Mouse (Mus musculus) neural tube, embryonic 12.5 days (tissue): ENCODE data around the gene Cavin1. TPM values are rescaled to one million over a fixed set of nuclear protein-coding genes. Genes with fewer than 3 reads are reported as not detected.
A peak's percentile ranks its signal among the peaks of the same experiment; 100 is the strongest.

Experiments used
- ATAC-seq: fragments of 200-750 bp; cut with Nextera tagmentation; 2 replicates; pipeline ENCODE4 v1.8.0; 2017; ENCODE audit warnings: low read depth, mild to moderate bottlenecking, moderate TSS enrichment, moderate library complexity; ENCODE audit not compliant: low FRiP score
- H3K27ac ChIP-seq: fragments of 300-500 bp; sonication (generic); 2 replicates; pipeline ENCODE4 v1.5.1; 2016
- H3K27me3 ChIP-seq: fragments of 300-500 bp; sonication (generic); replicated peaks from 2 replicates; pipeline ENCODE4 v1.6.1; 2016; ENCODE audit warnings: mild to moderate bottlenecking
- H3K36me3 ChIP-seq: fragments of 300-500 bp; sonication (generic); 2 replicates; pipeline ENCODE4 v1.6.1; 2016; ENCODE audit warnings: mild to moderate bottlenecking
- H3K4me1 ChIP-seq: fragments of 300-500 bp; sonication (generic); 2 replicates; pipeline ENCODE4 v1.6.1; 2016
- H3K4me2 ChIP-seq: fragments of 300-500 bp; sonication (generic); replicated peaks from 2 replicates; pipeline ENCODE4 v1.6.1; 2016; ENCODE audit warnings: mild to moderate bottlenecking
- H3K4me3 ChIP-seq: fragments of 300-500 bp; sonication (generic); 2 replicates; pipeline ENCODE4 v1.5.1; 2016
- H3K9ac ChIP-seq: fragments of 300-500 bp; sonication (generic); 2 replicates; pipeline ENCODE4 v1.6.1; 2016; ENCODE audit warnings: mild to moderate bottlenecking
- H3K9me3 ChIP-seq: fragments of 300-500 bp; sonication (generic); 2 replicates; pipeline ENCODE4 v1.6.1; 2016; ENCODE audit warnings: mild to moderate bottlenecking
- WGBS: fragments of 180-500 bp; shearing (Covaris S2); methylation state at CpG from one replicate; pipeline ENCODE4 v1.1.7; 2016; 5-methylcytosine and 5-hydroxymethylcytosine counted together
- polyA plus RNA-seq: library from polyadenylated mRNA; unstranded; fragments of >200 nt; fragmentation: Nextera tagmentation; extraction: Ambion mirVana; gene quantifications from 2 replicates; pipeline ENCODE4 v1.2.1, GENCODE M21; 2016

Gene Cavin1
- polyA plus RNA-seq, 1 experiment from 2014 or later: 35.0 TPM

DNA sequence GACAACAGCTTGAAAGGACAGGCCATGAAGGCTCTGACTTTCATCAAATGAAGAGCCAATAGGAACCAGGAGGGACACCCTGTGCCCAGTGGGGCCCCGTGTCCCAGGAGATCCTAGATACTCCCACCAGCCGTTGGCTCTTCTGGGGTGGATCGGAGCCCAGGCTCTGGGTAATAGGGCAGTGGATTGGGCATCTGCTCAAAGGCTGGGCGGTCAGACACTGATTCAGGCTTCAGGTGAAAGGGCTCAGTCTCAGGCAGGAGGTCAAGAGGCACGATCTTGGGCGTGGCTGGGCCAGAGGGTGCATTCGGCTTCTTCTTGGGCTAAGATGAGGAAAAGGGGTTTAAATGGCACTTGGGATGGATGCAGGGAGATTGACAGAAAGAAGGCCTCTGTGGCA lies 6.5 kb downstream of the Cavin1 start:
- Histone ChIP-seq H3K9me3 (no peaks in the 10 kb centered on the region), H3K36me3 (no peaks in the 10 kb centered on the region), H3K4me1 (peaks cover 4% of the 10 kb centered on the region), H3K27ac (no peak overlapping the region), H3K9ac (no peak overlapping the region), H3K27me3 (peaks cover 59% of the 10 kb centered on the region), H3K4me3 (no peak overlapping the region), H3K4me2 (no peak overlapping the region)
- WGBS: 86% methylated on average over 7 of the region's 7 CpGs
- ATAC-seq: no peak

DNA sequence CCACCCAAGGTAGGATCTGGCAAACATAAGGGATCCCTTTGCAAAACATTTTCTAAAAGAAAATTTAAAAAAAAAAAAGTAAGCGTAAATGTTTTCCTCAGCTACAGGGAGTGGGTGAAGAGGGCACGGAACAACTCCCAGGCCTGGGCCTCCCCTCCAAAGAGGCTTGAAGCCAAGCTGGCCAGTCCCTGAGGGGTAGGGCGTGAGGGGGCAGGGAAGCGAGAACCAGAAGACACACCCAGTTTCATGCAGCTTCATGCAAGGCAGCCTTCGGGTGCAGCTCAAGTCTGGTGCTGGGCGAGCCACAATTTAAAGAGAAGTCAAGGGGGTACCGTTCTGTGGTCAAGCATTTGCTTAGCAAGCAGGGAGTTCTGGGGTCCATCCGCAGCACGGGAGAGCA lies 7.0 kb downstream of the Cavin1 start:
- ATAC-seq: no peak
- Histone ChIP-seq H3K9me3 (no peaks in the 10 kb centered on the region), H3K9ac (no peak overlapping the region), H3K4me2 (no peak overlapping the region), H3K27ac (no peak overlapping the region), H3K4me3 (no peak overlapping the region), H3K36me3 (no peaks in the 10 kb centered on the region), H3K4me1 (peaks cover 8% of the 10 kb centered on the region), H3K27me3 (peaks cover 59% of the 10 kb centered on the region)
- WGBS: 85% methylated on average over 9 of the region's 9 CpGs

DNA sequence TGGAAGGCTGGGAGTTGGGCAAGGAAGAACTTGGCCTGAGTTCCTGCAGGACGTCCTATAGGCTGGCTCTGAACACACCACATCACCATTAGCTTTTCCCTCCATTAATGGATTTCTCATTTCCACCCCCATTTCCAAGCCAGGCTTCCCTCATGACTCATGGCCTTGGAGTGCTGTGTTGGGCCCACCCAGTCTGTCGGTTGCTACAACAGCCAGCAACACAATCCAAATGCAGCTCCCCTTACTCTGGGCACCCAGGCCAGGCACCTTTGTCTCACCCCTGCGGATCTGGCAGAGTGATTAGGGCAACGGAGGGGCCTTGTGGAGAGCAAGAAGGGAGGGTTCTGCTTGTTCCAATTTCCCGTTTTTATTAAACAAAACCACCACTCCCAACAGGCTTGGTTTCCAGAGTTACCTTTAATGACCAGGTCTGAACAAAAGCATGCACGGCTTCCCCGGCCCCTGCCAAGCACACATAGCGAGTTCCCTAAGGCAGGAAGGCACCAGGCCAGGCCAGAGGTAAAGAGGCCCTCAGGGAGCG lies 8.2 kb downstream of the Cavin1 start:
- H3K9me3 ChIP-seq: no peaks in the 10 kb centered on the region
- ATAC-seq: no peak
- no peak overlapping the region for H3K27ac ChIP-seq
- no peaks in the 10 kb centered on the region for H3K36me3 ChIP-seq
- H3K9ac ChIP-seq: no peak overlapping the region
- peaks cover 11% of the 10 kb centered on the region for H3K4me1 ChIP-seq
- no peak overlapping the region for H3K4me2 ChIP-seq
- H3K4me3 ChIP-seq: no peak overlapping the region
- H3K27me3 ChIP-seq: peaks cover 59% of the 10 kb centered on the region
- WGBS: 68% methylated on average over 9 of the region's 9 CpGs

DNA sequence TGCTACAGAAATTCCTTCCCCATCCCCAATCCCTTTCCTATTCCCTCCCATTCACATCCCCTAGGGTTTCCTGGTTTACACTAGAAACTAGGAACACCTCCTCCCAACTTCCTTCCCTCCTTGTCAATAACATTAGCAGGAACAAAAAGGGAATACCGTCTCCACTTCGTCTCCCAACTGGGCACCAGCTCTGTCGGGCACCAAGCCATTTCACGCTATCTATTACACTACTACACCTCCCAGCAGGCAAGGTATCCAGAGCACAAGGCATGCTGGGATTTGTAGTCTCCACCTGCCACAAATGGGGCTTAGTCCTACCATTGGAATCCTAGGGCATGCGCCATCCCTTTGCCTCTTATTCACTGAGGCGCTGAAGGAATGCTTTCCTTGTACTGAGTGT lies 10.1 kb downstream of the Cavin1 start:
- Histone ChIP-seq H3K27ac (no peak overlapping the region), H3K36me3 (no peaks in the 10 kb centered on the region), H3K4me2 (peak overlapping the region; percentile 38), H3K9me3 (no peaks in the 10 kb centered on the region), H3K4me1 (peaks cover 11% of the 10 kb centered on the region), H3K9ac (no peak overlapping the region), H3K4me3 (no peak overlapping the region), H3K27me3 (peaks cover 40% of the 10 kb centered on the region)
- 9% methylated on average over 6 of the region's 6 CpGs for WGBS
- 0 out of 2 replicates have a peak, but pooled peaks have one; percentile 65 for ATAC-seq

DNA sequence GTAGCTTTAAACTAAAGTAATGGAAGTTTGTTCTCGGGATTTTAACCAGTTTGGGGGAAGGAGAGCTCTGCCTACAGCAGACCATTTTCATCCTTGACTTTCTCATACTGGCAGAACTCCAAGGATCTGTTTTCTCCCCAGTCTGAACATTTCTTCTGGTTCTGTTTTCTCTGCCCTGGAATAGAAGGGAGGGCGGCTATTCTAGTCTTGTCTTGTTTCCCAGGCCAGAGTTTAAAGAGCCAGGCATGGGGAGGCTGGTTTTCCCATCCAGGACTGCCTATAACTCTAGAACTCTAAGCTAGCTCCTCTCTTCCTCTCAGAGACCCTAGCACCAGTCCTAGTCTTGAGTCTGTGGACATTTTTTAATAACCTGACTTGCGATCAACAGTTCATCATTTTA lies 10.9 kb downstream of the Cavin1 start:
- 33% methylated on average over 3 of the region's 3 CpGs for WGBS
- Histone ChIP-seq H3K27me3 (peaks cover 33% of the 10 kb centered on the region), H3K36me3 (no peaks in the 10 kb centered on the region), H3K4me1 (peaks cover 11% of the 10 kb centered on the region), H3K4me2 (no peak overlapping the region), H3K27ac (no peak overlapping the region), H3K9me3 (no peaks in the 10 kb centered on the region), H3K4me3 (no peak overlapping the region), H3K9ac (no peak overlapping the region)
- no peak for ATAC-seq

DNA sequence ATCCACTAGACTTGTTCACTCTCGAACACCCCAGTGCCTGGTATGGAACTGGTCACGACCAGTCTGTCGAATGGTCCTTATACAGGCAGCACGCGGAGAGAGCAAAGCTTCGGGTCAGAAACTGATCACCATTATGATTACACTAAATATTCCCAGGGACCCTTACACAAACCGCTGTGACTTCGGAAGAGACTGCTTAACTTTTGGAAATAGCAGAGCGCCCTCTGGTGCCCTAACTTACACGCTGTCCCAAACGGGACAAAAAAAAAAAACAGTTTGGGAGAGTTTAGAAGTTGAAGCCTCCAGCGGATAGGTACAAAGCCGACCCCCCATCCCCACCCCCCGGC lies 11.2 kb downstream of the Cavin1 start:
- no peaks in the 10 kb centered on the region for H3K9me3 ChIP-seq
- 4% methylated on average over 14 of the region's 14 CpGs for WGBS
- H3K27me3 ChIP-seq: peaks cover 33% of the 10 kb centered on the region
- H3K4me3 ChIP-seq: no peak overlapping the region
- no peak for ATAC-seq
- no peak overlapping the region for H3K27ac ChIP-seq
- no peak overlapping the region for H3K9ac ChIP-seq
- peak overlapping the region; percentile 48 for H3K4me2 ChIP-seq
- H3K36me3 ChIP-seq: no peaks in the 10 kb centered on the region
- peaks cover 11% of the 10 kb centered on the region for H3K4me1 ChIP-seq

DNA sequence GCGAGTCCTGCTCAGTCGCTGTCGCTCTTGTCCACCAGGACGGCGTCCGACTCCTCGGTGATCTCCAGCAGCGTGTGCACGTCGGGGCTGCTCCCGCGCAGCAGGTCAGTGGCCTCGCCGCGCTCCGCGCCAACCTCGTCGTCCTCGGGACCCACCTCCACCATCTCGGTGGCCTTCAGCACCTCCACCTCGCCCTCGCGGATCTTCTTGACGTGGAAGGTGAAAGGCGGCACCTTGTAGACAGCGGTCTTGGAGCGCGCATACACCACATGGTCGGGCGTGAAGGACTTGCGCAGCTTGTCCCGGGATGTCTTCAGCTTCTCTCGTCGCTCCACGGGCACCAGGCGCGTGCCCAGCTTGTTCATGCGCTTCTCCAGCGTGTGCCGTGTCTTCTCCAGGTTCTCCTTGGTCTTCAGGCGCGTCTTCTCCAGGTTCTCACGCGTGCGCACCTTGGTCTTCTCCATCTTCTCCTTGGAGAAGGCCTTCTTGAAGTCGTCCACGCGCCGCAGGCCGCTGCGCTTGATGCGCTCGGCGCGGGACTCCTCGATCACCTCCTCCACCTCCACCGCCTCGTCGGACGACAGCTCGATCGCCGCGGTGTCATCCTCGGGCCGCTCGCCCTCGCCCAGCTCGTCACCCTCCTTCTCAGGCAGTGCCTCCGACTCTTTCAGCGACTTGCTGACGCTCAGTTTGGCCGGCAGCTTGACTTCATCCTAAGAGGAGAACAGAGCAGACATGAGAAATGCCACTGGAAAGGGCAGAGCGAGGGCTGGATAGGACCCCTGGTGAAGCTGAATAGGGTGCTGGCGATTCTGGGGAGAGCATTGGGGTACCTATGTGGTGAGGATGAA lies 11.8 kb downstream of the Cavin1 start:
- no peak for ATAC-seq
- H3K27me3 ChIP-seq: peaks cover 29% of the 10 kb centered on the region
- H3K9ac ChIP-seq: no peak overlapping the region
- H3K9me3 ChIP-seq: no peaks in the 10 kb centered on the region
- H3K4me1 ChIP-seq: peaks cover 11% of the 10 kb centered on the region
- peak overlapping the region; percentile 48 for H3K4me2 ChIP-seq
- H3K36me3 ChIP-seq: no peaks in the 10 kb centered on the region
- WGBS: 8% methylated on average over 76 of the region's 76 CpGs
- no peak overlapping the region for H3K27ac ChIP-seq
- H3K4me3 ChIP-seq: peak overlapping the region; percentile 10; the same call in 1 of the 2 replicates

DNA sequence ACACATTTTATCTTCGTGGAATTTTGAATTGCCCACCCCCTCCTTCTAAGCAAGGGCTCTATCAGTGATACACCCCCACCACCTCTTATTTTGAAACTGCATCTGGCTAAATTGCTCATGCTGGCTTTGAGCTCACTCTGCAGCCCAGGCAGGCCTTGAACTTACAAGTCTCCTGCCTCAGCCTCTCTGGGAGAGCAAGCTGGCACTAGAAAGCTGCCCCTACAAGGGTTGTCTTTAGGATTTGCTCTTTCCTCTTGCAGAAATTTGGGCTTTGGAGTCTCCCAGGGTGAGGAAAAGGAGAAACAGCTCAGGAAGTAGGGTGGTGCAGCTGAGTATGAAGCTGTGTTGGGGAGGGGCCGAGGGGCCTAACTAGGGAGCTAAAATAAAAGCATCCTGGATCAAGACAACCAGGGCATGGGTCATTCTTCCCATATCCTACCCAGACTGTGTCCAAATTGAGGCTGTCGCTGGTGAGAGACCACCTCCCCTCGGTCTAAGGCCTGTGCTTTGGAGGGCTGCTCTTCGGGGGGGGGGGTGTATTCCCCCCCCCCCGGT lies 12.7 kb downstream of the Cavin1 start:
- Histone ChIP-seq H3K4me3 (no peak overlapping the region), H3K27me3 (peaks cover 26% of the 10 kb centered on the region), H3K9ac (no peak overlapping the region), H3K9me3 (no peaks in the 10 kb centered on the region), H3K4me1 (peaks cover 11% of the 10 kb centered on the region), H3K27ac (no peak overlapping the region), H3K36me3 (no peaks in the 10 kb centered on the region), H3K4me2 (no peak overlapping the region)
- 38% methylated on average over 6 of the region's 6 CpGs for WGBS
- no peak for ATAC-seq

DNA sequence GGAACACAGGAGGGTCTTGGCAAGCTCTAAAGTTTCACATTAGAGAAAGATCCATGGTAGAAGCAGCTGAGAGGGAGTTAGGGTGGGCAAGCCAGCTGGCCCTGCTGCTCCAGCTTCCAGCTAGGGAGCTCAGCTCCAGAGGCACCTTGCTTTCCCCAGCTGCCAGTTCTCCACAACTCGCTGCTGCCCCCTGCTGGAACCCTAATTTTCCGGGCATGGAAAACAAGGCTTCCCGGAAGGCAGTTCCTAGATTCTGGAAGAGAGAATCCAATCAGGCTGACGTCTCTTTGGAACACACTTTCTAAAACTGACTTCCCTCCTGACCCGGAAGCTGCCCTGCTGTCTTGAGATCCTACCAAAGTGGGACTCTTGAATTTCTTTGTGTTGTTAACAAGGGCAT lies 13.4 kb downstream of the Cavin1 start:
- peaks cover 26% of the 10 kb centered on the region for H3K27me3 ChIP-seq
- H3K36me3 ChIP-seq: no peaks in the 10 kb centered on the region
- H3K4me1 ChIP-seq: peaks cover 12% of the 10 kb centered on the region
- H3K9me3 ChIP-seq: no peaks in the 10 kb centered on the region
- 0 out of 2 replicates have a peak, but pooled peaks have one; percentile 37 for ATAC-seq
- H3K4me2 ChIP-seq: no peak overlapping the region
- H3K27ac ChIP-seq: no peak overlapping the region
- H3K4me3 ChIP-seq: no peak overlapping the region
- H3K9ac ChIP-seq: no peak overlapping the region
- 6% methylated on average over 5 of the region's 5 CpGs for WGBS

DNA sequence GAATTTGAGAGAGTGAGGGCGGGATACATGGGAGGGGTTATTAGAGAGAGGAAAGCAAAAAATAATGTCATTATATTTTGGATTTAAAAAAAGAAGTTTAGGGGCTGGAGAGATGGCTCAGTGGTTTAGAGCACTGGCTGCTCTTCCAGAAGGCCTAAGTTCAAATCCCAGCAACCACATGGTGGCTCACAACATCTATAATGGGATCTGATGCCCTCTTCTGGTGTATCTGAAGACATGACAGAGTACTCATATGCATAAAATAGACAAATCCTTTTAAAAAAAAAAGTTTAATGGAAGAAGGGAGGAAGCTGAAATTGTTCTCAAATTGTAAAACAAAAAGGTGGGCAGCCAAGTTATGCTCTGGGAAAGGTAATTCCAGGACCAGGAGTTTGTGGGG lies 21.1 kb downstream of the Cavin1 start:
- Histone ChIP-seq H3K27me3 (no peaks in the 10 kb centered on the region), H3K27ac (no peak overlapping the region), H3K36me3 (no peaks in the 10 kb centered on the region), H3K9ac (no peak overlapping the region), H3K4me2 (no peak overlapping the region), H3K4me1 (peaks cover 8% of the 10 kb centered on the region; the same call in 1 of the 2 replicates), H3K9me3 (no peaks in the 10 kb centered on the region), H3K4me3 (no peak overlapping the region)
- WGBS: 97% methylated on average over 1 of the region's 1 CpGs
- no peak for ATAC-seq

DNA sequence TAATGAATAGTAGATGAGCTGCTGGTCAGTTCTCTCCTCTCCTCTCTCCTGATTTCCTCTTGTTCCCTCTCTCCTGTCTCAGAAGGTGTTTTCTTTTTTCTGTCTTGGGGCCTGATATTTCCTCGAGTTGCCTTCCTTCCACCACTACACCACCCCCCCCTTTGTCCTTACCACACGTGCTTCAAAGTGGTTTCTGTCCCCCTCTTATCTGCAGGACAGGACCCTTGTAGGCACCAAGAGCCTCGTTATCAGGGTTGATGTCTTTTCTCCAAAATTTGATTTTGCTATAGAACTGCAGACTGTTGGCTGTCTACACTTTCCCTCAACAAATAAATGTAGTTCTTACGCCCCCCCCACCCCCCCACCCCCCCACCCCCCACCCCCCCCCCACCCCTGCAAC lies 22.4 kb downstream of the Cavin1 start:
- WGBS: 64% methylated on average over 4 of the region's 4 CpGs

DNA sequence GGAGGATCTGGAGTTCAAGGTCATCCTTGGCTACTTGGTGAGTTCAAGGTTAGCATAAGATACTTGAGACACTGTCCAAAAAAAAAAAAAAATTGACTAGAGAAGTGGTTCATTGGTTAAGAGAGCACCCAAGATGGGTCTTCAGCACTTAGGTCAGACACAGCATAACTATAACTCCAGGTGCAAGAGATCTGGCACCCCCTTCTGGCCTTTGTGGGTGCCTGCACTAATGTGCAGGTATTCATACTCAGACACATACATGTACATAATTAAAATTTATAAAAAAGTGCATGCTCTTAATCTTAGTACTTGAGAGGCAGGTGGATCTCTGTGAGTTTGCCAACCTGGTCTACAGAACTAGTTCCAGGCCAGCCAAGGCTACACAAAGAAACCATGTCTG lies 23.1 kb downstream of the Cavin1 start:
- Histone ChIP-seq H3K4me2 (no peak overlapping the region), H3K9me3 (no peaks in the 10 kb centered on the region), H3K4me3 (no peak overlapping the region), H3K27ac (no peak overlapping the region), H3K9ac (no peak overlapping the region), H3K36me3 (no peaks in the 10 kb centered on the region), H3K27me3 (no peaks in the 10 kb centered on the region), H3K4me1 (peaks cover 8% of the 10 kb centered on the region; the same call in 1 of the 2 replicates)
- ATAC-seq: no peak

More for the DNA sequence above, 22.4 kb downstream of the Cavin1 start:
- no peak overlapping the region for H3K4me2 ChIP-seq
- H3K4me3 ChIP-seq: no peak overlapping the region
- no peak overlapping the region for H3K9ac ChIP-seq
- H3K9me3 ChIP-seq: no peaks in the 10 kb centered on the region
- H3K27me3 ChIP-seq: no peaks in the 10 kb centered on the region
- H3K27ac ChIP-seq: no peak overlapping the region
- no peak for ATAC-seq
- H3K36me3 ChIP-seq: no peaks in the 10 kb centered on the region
- H3K4me1 ChIP-seq: peaks cover 8% of the 10 kb centered on the region; the same call in 1 of the 2 replicates
